Mouse (Mus musculus) cerebellum, adult 2 months (tissue): ENCODE results near the gene Lrmda. TPM values are rescaled to one million over a fixed set of nuclear protein-coding genes. Genes with fewer than 3 reads are reported as not detected.

Experiments used
- DNase-seq, 2 experiments: peaks; one replicate each; pipeline ENCODE4 v3.0.0; 2021
- H3K27ac ChIP-seq: fragments of 200-500 bp; 2 replicates; pipeline ENCODE4 v1.5.1; 2012; ENCODE audit warnings: low read length, control low read depth, inconsistent platforms; ENCODE audit not compliant: insufficient read depth
- H3K27me3 ChIP-seq: fragments of 200-500 bp; 2 replicates; pipeline ENCODE4 v1.6.1; 2012; ENCODE audit warnings: inconsistent platforms, mild to moderate bottlenecking, low read length, moderate library complexity; ENCODE audit not compliant: control insufficient read depth, insufficient read depth
- H3K4me1 ChIP-seq: fragments of 200-500 bp; 2 replicates; pipeline ENCODE4 v1.6.1; 2011; ENCODE audit warnings: low read length; ENCODE audit not compliant: control insufficient read depth, insufficient read depth
- H3K4me3 ChIP-seq: fragments of 200-500 bp; replicated peaks from 2 replicates; pipeline ENCODE3; 2011; ENCODE audit warnings: mild to moderate bottlenecking, low read depth, low read length, control low read depth; ENCODE audit not compliant: insufficient read depth
- CTCF ChIP-seq: fragments of 200-500 bp; IDR thresholded peaks from 2 replicates; pipeline ENCODE4 v1.5.1; 2011; ENCODE audit warnings: low read depth, mild to moderate bottlenecking, control low read depth, low read length, moderate library complexity, borderline replicate concordance; ENCODE audit not compliant: insufficient read depth
- POLR2A ChIP-seq: fragments of 200-500 bp; IDR thresholded peaks from 2 replicates; pipeline ENCODE4 v1.6.1; 2011; ENCODE audit warnings: low read length, control low read depth, borderline replicate concordance; ENCODE audit not compliant: insufficient read depth
- WGBS: fragments of 180-500 bp; shearing (Covaris S2); methylation state at CpG from one replicate; pipeline ENCODE4 v1.1.7; 2018; 5-methylcytosine and 5-hydroxymethylcytosine counted together
- polyA plus RNA-seq: library from polyadenylated mRNA; depleted of rRNA; stranded (reverse); fragments of >200 nt; gene quantifications from 2 replicates; pipeline ENCODE4 v1.2.3, GENCODE M21; 2012; rRNA removed

The Lrmda gene
- polyA plus RNA-seq, 1 experiment: 0.65 TPM

GRCm38 (mm10) chr14:23094546-23095157 is 1075.1 kb downstream of the Lrmda start:
- Histone ChIP-seq H3K4me3 (no peak overlapping the region), H3K4me1 (no peaks in the 10 kb centered on the region; the same call in 1 of the 2 replicates), H3K27me3 (no peaks in the 10 kb centered on the region), H3K27ac (no peak overlapping the region)
- DNase-seq: no peak
- TF ChIP-seq POLR2A (no peak), CTCF (no peak)
- WGBS: 84% methylated on average over 5 of the region's 5 CpGs

- Histone ChIP-seq H3K4me3 (no peak overlapping the region), H3K27me3 (no peaks in the 10 kb centered on the region), H3K4me1 (no peaks in the 10 kb centered on the region; the same call in 1 of the 2 replicates), H3K27ac (no peak overlapping the region)
- WGBS: 83% methylated on average over 10 of the region's 10 CpGs
- TF ChIP-seq CTCF (no peak), POLR2A (no peak)
- DNase-seq: no peak
These were observed 1075.9 kb downstream of the Lrmda start for GRCm38 (mm10) chr14:23095158-23096016.

- Histone ChIP-seq H3K27ac (no peak overlapping the region), H3K4me1 (no peaks in the 10 kb centered on the region; the same call in 1 of the 2 replicates), H3K4me3 (no peak overlapping the region), H3K27me3 (no peaks in the 10 kb centered on the region)
- no peak for DNase-seq
- TF ChIP-seq CTCF: no peak
- no peak for TF ChIP-seq POLR2A
- 88% methylated on average over 3 of the region's 3 CpGs for WGBS
These were observed 1076.5 kb downstream of the Lrmda start for GRCm38 (mm10) chr14:23096017-23096336.

- TF ChIP-seq CTCF (no peak), POLR2A (no peak)
- no peak overlapping the region for H3K27ac ChIP-seq
- H3K4me3 ChIP-seq: no peak overlapping the region
- no peak for DNase-seq
- H3K4me1 ChIP-seq: no peaks in the 10 kb centered on the region; the same call in 1 of the 2 replicates
- no peaks in the 10 kb centered on the region for H3K27me3 ChIP-seq
- WGBS: 90% methylated on average over 4 of the region's 4 CpGs
These were observed 1076.9 kb downstream of the Lrmda start for GRCm38 (mm10) chr14:23096405-23096804.

Other genes with a start within 250 kb of the Lrmda start
- 247 and 258 TPM in 2 replicates for gene Vdac2, start 194.5 kb upstream of the Lrmda start, polyA plus RNA-seq
- 44.7 and 45.7 TPM in 2 replicates for gene Comtd1, start 170.7 kb upstream of the Lrmda start, polyA plus RNA-seq
- 4.0 and 4.4 TPM in 2 replicates for gene Zfp503, start 30.1 kb upstream of the Lrmda start, polyA plus RNA-seq